Mouse (Mus musculus): ENCODE results near the gene Npb. TPM values are rescaled to one million over a fixed set of nuclear protein-coding genes. Genes with fewer than 3 reads are reported as not detected.

Npb gene
- polyA plus RNA-seq, 1 experiment from 2014 or later, result 13.0 TPM

Small RNA genes lying within 50 kb of the gene (microRNA-seq; reads per million reads assigned to microRNA genes)
- not detected for gene Mir6936

Other genes starting within 250 kb of the Npb start
- 0.30 and 0.59 TPM in 2 replicates for gene Fscn2, start 246.9 kb upstream of the Npb start, polyA plus RNA-seq (2014; fragmentation: Nextera tagmentation; extraction: Ambion mirVana)
- 35.7 and 40.2 TPM in 2 replicates for gene Faap100, start 229.7 kb upstream of the Npb start, polyA plus RNA-seq (2014; fragmentation: Nextera tagmentation; extraction: Ambion mirVana)
- gene Nploc4, start 170.8 kb upstream of the Npb start, polyA plus RNA-seq (2014; fragmentation: Nextera tagmentation; extraction: Ambion mirVana), result 32.9 and 37.0 TPM in 2 replicates
- gene Tspan10, start 165.8 kb upstream of the Npb start, polyA plus RNA-seq (2014; fragmentation: Nextera tagmentation; extraction: Ambion mirVana), result not detected in 2 replicates
- 0.21 TPM in 1 of 2 replicates, not detected in the other for gene Pde6g, start 155.0 kb upstream of the Npb start, polyA plus RNA-seq (2014; fragmentation: Nextera tagmentation; extraction: Ambion mirVana)
- 15.0 and 15.3 TPM in 2 replicates for gene Oxld1, start 150.4 kb upstream of the Npb start, polyA plus RNA-seq (2014; fragmentation: Nextera tagmentation; extraction: Ambion mirVana)
- gene Ccdc137, start 150.4 kb upstream of the Npb start, polyA plus RNA-seq (2014; fragmentation: Nextera tagmentation; extraction: Ambion mirVana), result 30.9 and 31.1 TPM in 2 replicates
- 43.3 and 49.4 TPM in 2 replicates for gene Arl16, start 140.9 kb upstream of the Npb start, polyA plus RNA-seq (2014; fragmentation: Nextera tagmentation; extraction: Ambion mirVana)
- gene Mrpl12, start 123.9 kb upstream of the Npb start, polyA plus RNA-seq (2014; fragmentation: Nextera tagmentation; extraction: Ambion mirVana), result 150 and 153 TPM in 2 replicates
- gene Slc25a10, start 116.6 kb upstream of the Npb start, polyA plus RNA-seq (2014; fragmentation: Nextera tagmentation; extraction: Ambion mirVana), result 66.5 and 75.1 TPM in 2 replicates
- 1.2 and 1.9 TPM in 2 replicates for gene Gcgr, start 77.8 kb upstream of the Npb start, polyA plus RNA-seq (2014; fragmentation: Nextera tagmentation; extraction: Ambion mirVana)
- 229 and 239 TPM in 2 replicates for gene Mcrip1, start 58.8 kb upstream of the Npb start, polyA plus RNA-seq (2014; fragmentation: Nextera tagmentation; extraction: Ambion mirVana)
- gene Ppp1r27, start 57.3 kb upstream of the Npb start, polyA plus RNA-seq (2014; fragmentation: Nextera tagmentation; extraction: Ambion mirVana), result not detected in 2 replicates
- 768 and 850 TPM in 2 replicates for gene P4hb, start 35.2 kb upstream of the Npb start, polyA plus RNA-seq (2014; fragmentation: Nextera tagmentation; extraction: Ambion mirVana)
- 575 and 578 TPM in 2 replicates for gene Arhgdia, start 26.9 kb upstream of the Npb start, polyA plus RNA-seq (2014; fragmentation: Nextera tagmentation; extraction: Ambion mirVana)
- gene Alyref, start 10.1 kb upstream of the Npb start, polyA plus RNA-seq (2014; fragmentation: Nextera tagmentation; extraction: Ambion mirVana), result 314 and 411 TPM in 2 replicates
- 234 and 267 TPM in 2 replicates for gene Anapc11, start 10.1 kb upstream of the Npb start, polyA plus RNA-seq (2014; fragmentation: Nextera tagmentation; extraction: Ambion mirVana)
- gene Pcyt2, start 9.5 kb downstream of the Npb start, polyA plus RNA-seq (2014; fragmentation: Nextera tagmentation; extraction: Ambion mirVana), result 119 and 135 TPM in 2 replicates
- 31.1 and 36.1 TPM in 2 replicates for gene Sirt7, start 16.8 kb downstream of the Npb start, polyA plus RNA-seq (2014; fragmentation: Nextera tagmentation; extraction: Ambion mirVana)
- 21.2 and 25.0 TPM in 2 replicates for gene Mafg, start 25.1 kb downstream of the Npb start, polyA plus RNA-seq (2014; fragmentation: Nextera tagmentation; extraction: Ambion mirVana)
- 28.1 and 28.6 TPM in 2 replicates for gene Pycr1, start 35.3 kb downstream of the Npb start, polyA plus RNA-seq (2014; fragmentation: Nextera tagmentation; extraction: Ambion mirVana)
- not detected in 2 replicates for gene Myadml2, start 39.7 kb downstream of the Npb start, polyA plus RNA-seq (2014; fragmentation: Nextera tagmentation; extraction: Ambion mirVana)
- gene Notum, start 52.7 kb downstream of the Npb start, polyA plus RNA-seq (2014; fragmentation: Nextera tagmentation; extraction: Ambion mirVana), result 14.0 and 14.2 TPM in 2 replicates
- 115 and 116 TPM in 2 replicates for gene Aspscr1, start 64.5 kb downstream of the Npb start, polyA plus RNA-seq (2014; fragmentation: Nextera tagmentation; extraction: Ambion mirVana)
- 152 and 165 TPM in 2 replicates for gene Cenpx, start 105.3 kb downstream of the Npb start, polyA plus RNA-seq (2014; fragmentation: Nextera tagmentation; extraction: Ambion mirVana)
- 48.6 and 55.2 TPM in 2 replicates for gene Lrrc45, start 105.4 kb downstream of the Npb start, polyA plus RNA-seq (2014; fragmentation: Nextera tagmentation; extraction: Ambion mirVana)
- 11.1 and 11.7 TPM in 2 replicates for gene Rac3, start 113.0 kb downstream of the Npb start, polyA plus RNA-seq (2014; fragmentation: Nextera tagmentation; extraction: Ambion mirVana)
- 33.2 TPM in 2 replicates for gene Dcxr, start 118.8 kb downstream of the Npb start, polyA plus RNA-seq (2014; fragmentation: Nextera tagmentation; extraction: Ambion mirVana)
- gene Cbr2, start 123.6 kb downstream of the Npb start, polyA plus RNA-seq (2014; fragmentation: Nextera tagmentation; extraction: Ambion mirVana), result 36.9 and 46.6 TPM in 2 replicates
- 3.6 and 5.4 TPM in 2 replicates for gene Hmga1b, start 154.3 kb downstream of the Npb start, polyA plus RNA-seq (2014; fragmentation: Nextera tagmentation; extraction: Ambion mirVana)
- 27.8 and 29.5 TPM in 2 replicates for gene Rfng, start 175.7 kb downstream of the Npb start, polyA plus RNA-seq (2014; fragmentation: Nextera tagmentation; extraction: Ambion mirVana)
- 218 and 224 TPM in 2 replicates for gene Gps1, start 175.8 kb downstream of the Npb start, polyA plus RNA-seq (2014; fragmentation: Nextera tagmentation; extraction: Ambion mirVana)
- 59.7 and 66.9 TPM in 2 replicates for gene Dus1l, start 187.9 kb downstream of the Npb start, polyA plus RNA-seq (2014; fragmentation: Nextera tagmentation; extraction: Ambion mirVana)
- 69.0 and 70.9 TPM in 2 replicates for gene Fasn, start 216.1 kb downstream of the Npb start, polyA plus RNA-seq (2014; fragmentation: Nextera tagmentation; extraction: Ambion mirVana)